Mouse (Mus musculus): Measurements from ENCODE around the gene Amd1. TPM values are rescaled to one million over a fixed set of nuclear protein-coding genes. Genes with fewer than 3 reads are reported as not detected.
A peak's percentile ranks its signal among the peaks of the same experiment; 100 is the strongest.

The Amd1 gene
- total RNA-seq (2014; rRNA removed) (73.9 and 75.1 TPM in 2 replicates), polyA plus RNA-seq (2015; fragmentation: Nextera tagmentation; extraction: Ambion mirVana) (35.0 and 38.0 TPM in 2 replicates)

GRCm38 (mm10) chr10:40302140-40302985, at the start of gene Amd1:
Gene Amd1 (minus strand): TSS chr10:40302186.
- H3K4me2 ChIP-seq (ENCODE audit: low read depth), result peak within 1 kb of the TSS; percentile 70
- peak within 1 kb of the TSS; percentile 96 for H3K4me3 ChIP-seq (ENCODE audit: low read depth, low read length)
- no peaks in the 10 kb centered on the region for H3K27me3 ChIP-seq (ENCODE audit: insufficient read depth, low read length)
- peak within 1 kb of the TSS; percentile 83 for H3K9ac ChIP-seq
- DNase-seq (peak; percentile 100), ATAC-seq (peak; percentile 95)
- peaks cover 19% of the 10 kb centered on the region; the same call in 1 of the 2 replicates for H3K4me1 ChIP-seq (ENCODE audit: insufficient read depth)
- no peak for TF ChIP-seq CTCF (IDR thresholded peaks at IDR 0.05; ENCODE audit: low read depth)
- H3K27ac ChIP-seq (ENCODE audit: low read depth, low read length), result peak within 1 kb of the TSS; percentile 93
- H3K36me3 ChIP-seq (ENCODE audit: insufficient read depth), result no peaks in the 10 kb centered on the region
- WGBS, result under 1% methylated on average over 55 of the region's 55 CpGs
- H3K9me3 ChIP-seq (ENCODE audit: low read length), result no peaks in the 10 kb centered on the region

GRCm38 (mm10) chr10:40351156-40351555, 49.2 kb upstream of the Amd1 start:
- Histone ChIP-seq H3K27ac (ENCODE audit: low read depth, low read length) (no peak overlapping the region), H3K36me3 (ENCODE audit: insufficient read depth) (no peaks in the 10 kb centered on the region), H3K9me3 (ENCODE audit: low read length) (no peaks in the 10 kb centered on the region), H3K4me1 (ENCODE audit: insufficient read depth) (0 out of 2 replicates have a peak, but pooled peaks cover 3% of the 10 kb centered on the region), H3K27me3 (ENCODE audit: insufficient read depth, low read length) (no peaks in the 10 kb centered on the region), H3K4me2 (ENCODE audit: low read depth) (peak overlapping the region; percentile 51), H3K9ac (no peak overlapping the region), H3K4me3 (ENCODE audit: low read depth, low read length) (0 out of 2 replicates have a peak overlapping the region, but pooled peaks have one; percentile 3)
- 41% methylated on average over 4 of the region's 4 CpGs for WGBS
- no peak for ATAC-seq
- no peak for DNase-seq
- TF ChIP-seq CTCF (IDR thresholded peaks at IDR 0.05; ENCODE audit: low read depth), result no peak

DNA sequence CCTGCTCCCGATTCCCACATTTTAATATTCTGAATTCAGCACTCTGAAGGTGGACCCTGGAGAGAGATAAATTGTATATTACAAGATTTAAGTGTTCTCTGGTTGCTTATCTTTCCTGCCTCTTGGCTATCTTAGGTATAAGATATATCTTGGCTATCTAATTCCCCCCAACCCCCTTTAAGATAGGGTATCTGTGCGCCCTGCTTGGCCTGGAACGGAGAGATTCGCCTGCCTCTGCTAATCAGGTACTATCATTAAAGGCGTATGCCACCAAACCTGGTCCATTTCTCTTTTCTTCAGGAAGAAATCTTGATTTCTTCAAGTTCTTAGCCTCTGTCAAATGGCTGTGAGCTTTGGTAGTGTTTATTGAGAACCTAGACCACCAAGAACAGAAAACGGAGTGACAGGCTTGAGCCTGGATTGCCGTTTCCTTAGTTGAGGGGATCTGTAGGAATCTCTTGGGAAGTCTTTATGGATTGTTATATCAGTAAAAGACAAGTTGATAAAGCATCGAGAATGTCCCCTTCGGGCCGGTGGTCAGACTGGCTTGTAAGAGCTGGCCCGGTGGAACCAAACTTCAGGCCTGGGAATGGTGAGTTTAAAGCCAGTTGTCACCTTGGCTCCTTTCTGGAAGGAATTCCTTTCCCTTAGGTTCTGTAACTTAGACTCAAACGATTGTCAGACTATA, 48.4 kb upstream of the Amd1 start:
- no peaks in the 10 kb centered on the region for H3K36me3 ChIP-seq (ENCODE audit: insufficient read depth)
- H3K4me3 ChIP-seq (ENCODE audit: low read depth, low read length), result peak overlapping the region; percentile 90
- no peak for ATAC-seq
- DNase-seq, result no peak
- no peaks in the 10 kb centered on the region for H3K27me3 ChIP-seq (ENCODE audit: insufficient read depth, low read length)
- peak overlapping the region; percentile 85 for H3K9ac ChIP-seq
- no peak for TF ChIP-seq CTCF (IDR thresholded peaks at IDR 0.05; ENCODE audit: low read depth)
- peak overlapping the region; percentile 51 for H3K4me2 ChIP-seq (ENCODE audit: low read depth)
- 54% methylated on average over 12 of the region's 12 CpGs for WGBS
- H3K4me1 ChIP-seq (ENCODE audit: insufficient read depth), result 0 out of 2 replicates have a peak, but pooled peaks cover 3% of the 10 kb centered on the region
- H3K9me3 ChIP-seq (ENCODE audit: low read length), result no peaks in the 10 kb centered on the region
- H3K27ac ChIP-seq (ENCODE audit: low read depth, low read length), result no peak overlapping the region

- 0 out of 2 replicates have a peak, but pooled peaks cover 3% of the 10 kb centered on the region for H3K4me1 ChIP-seq (ENCODE audit: insufficient read depth)
- H3K9me3 ChIP-seq (ENCODE audit: low read length), result no peaks in the 10 kb centered on the region
- H3K27ac ChIP-seq (ENCODE audit: low read depth, low read length), result peak overlapping the region; percentile 94
- peak; percentile 48 for TF ChIP-seq CTCF (IDR thresholded peaks at IDR 0.05; ENCODE audit: low read depth)
- H3K4me2 ChIP-seq (ENCODE audit: low read depth), result peak overlapping the region; percentile 51
- ATAC-seq (peak; percentile 23), DNase-seq (peak; percentile 72)
- H3K36me3 ChIP-seq (ENCODE audit: insufficient read depth), result no peaks in the 10 kb centered on the region
- WGBS, result 4% methylated on average over 62 of the region's 62 CpGs
- H3K4me3 ChIP-seq (ENCODE audit: low read depth, low read length), result peak overlapping the region; percentile 90
- peak overlapping the region; percentile 85 for H3K9ac ChIP-seq
- H3K27me3 ChIP-seq (ENCODE audit: insufficient read depth, low read length), result no peaks in the 10 kb centered on the region
These were observed 47.7 kb upstream of the Amd1 start for GRCm38 (mm10) chr10:40349631-40350177.

- ATAC-seq, result peak; percentile 98
- no peaks in the 10 kb centered on the region for H3K36me3 ChIP-seq (ENCODE audit: insufficient read depth)
- WGBS, result 2% methylated on average over 73 of the region's 76 CpGs
These were observed 46.9 kb upstream of the Amd1 start for GRCm38 (mm10) chr10:40348566-40349536.

More at GRCm38 (mm10) chr10:40348566-40349536, 46.9 kb upstream of the Amd1 start:
- peak overlapping the region; percentile 94 for H3K27ac ChIP-seq (ENCODE audit: low read depth, low read length)
- peak; percentile 99 for DNase-seq
- peak overlapping the region; percentile 85 for H3K9ac ChIP-seq
- H3K9me3 ChIP-seq (ENCODE audit: low read length), result no peaks in the 10 kb centered on the region
- 0 out of 2 replicates have a peak, but pooled peaks cover 3% of the 10 kb centered on the region for H3K4me1 ChIP-seq (ENCODE audit: insufficient read depth)
- H3K4me2 ChIP-seq (ENCODE audit: low read depth), result peak overlapping the region; percentile 63
- peak overlapping the region; percentile 90 for H3K4me3 ChIP-seq (ENCODE audit: low read depth, low read length)
- TF ChIP-seq CTCF (IDR thresholded peaks at IDR 0.05; ENCODE audit: low read depth), result no peak
- H3K27me3 ChIP-seq (ENCODE audit: insufficient read depth, low read length), result no peaks in the 10 kb centered on the region
